ENCODE assay signal across 30 mouse cellular contexts in the genomic region with DNA sequence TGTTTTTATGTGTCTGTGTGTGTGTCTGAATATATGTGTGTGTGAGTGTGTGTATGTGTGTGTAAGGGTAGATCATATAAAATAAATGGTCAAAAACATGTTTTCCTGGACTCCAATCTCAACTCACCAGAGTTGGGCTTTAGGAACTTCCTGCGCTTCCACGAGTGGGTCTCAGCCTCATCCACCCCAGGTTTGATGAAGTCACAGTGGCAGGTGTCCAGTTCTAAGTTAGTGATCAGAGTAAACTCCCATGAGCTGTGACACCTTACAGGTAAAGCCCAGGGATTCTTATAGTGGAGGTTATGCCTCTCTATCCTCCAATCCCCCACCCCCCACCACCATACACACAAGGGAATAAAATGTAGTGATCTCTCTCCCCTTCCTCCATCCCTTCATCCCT.
"Had no signal": no experiment of that assay in that cellular context is flagged by ENCODE, and none has a peak within 500 bp of the region (broad histone marks: within the 10 kb centered on the region; RNA-seq: fewer than 3 reads in every experiment).

No protein-coding gene starts in this region.

- H3K4me1 ChIP-seq: heart, embryonic 12.5 days; heart, embryonic 13.5 days; heart, embryonic 15.5 days; hindbrain, embryonic 10.5 days; hindbrain, embryonic 12.5 days; hindbrain, embryonic 13.5 days; hindbrain, embryonic 15.5 days; intestine, embryonic 15.5 days; kidney, embryonic 15.5 days had no signal

- DNase-seq: heart, postnatal 10 days; heart, postnatal 14 days; heart, postnatal 36 days; heart, postnatal 4 days; kidney, adult 11 months; kidney, adult 18-20 months; kidney, adult 2 months; kidney, adult 8-10 months; kidney, adult 9 months; kidney, postnatal 10 days; kidney, postnatal 14 days; kidney, postnatal 25 days; kidney, postnatal 36 days; kidney, postnatal 4 days; layer of hippocampus, adult 9-11 months; layer of hippocampus, postnatal 36 days had no signal

- H3K9me3 ChIP-seq: heart, embryonic 12.5 days; heart, embryonic 13.5 days; heart, embryonic 15.5 days; hindbrain, embryonic 10.5 days; hindbrain, embryonic 12.5 days; hindbrain, embryonic 13.5 days; hindbrain, embryonic 15.5 days; intestine, embryonic 15.5 days; kidney, embryonic 15.5 days had no signal

- H3K4me3 ChIP-seq: heart, embryonic 12.5 days; heart, embryonic 13.5 days; heart, embryonic 15.5 days; hindbrain, embryonic 10.5 days; hindbrain, embryonic 12.5 days; hindbrain, embryonic 13.5 days; hindbrain, embryonic 15.5 days; intestine, embryonic 15.5 days; kidney, embryonic 15.5 days; layer of hippocampus, adult 2 months; left cerebral cortex, adult 2 months had no signal

- H3K9ac ChIP-seq: heart, embryonic 12.5 days; heart, embryonic 13.5 days; heart, embryonic 15.5 days; hindbrain, embryonic 12.5 days; hindbrain, embryonic 13.5 days; hindbrain, embryonic 14.5 days; hindbrain, embryonic 15.5 days; intestine, embryonic 15.5 days; kidney, embryonic 15.5 days had no signal

- H3K36me3 ChIP-seq: heart, embryonic 12.5 days; heart, embryonic 13.5 days; heart, embryonic 15.5 days; hindbrain, embryonic 10.5 days; hindbrain, embryonic 12.5 days; hindbrain, embryonic 13.5 days; hindbrain, embryonic 15.5 days; intestine, embryonic 15.5 days; kidney, embryonic 15.5 days had no signal

- H3K27ac ChIP-seq: heart, embryonic 13.5 days; heart, embryonic 15.5 days; hindbrain, embryonic 10.5 days; hindbrain, embryonic 12.5 days; hindbrain, embryonic 13.5 days; hindbrain, embryonic 14.5 days; hindbrain, embryonic 15.5 days; hindbrain, postnatal 0 days; intestine, embryonic 15.5 days; kidney, embryonic 15.5 days; kidney, postnatal 0 days; layer of hippocampus, adult 2 months; left cerebral cortex, adult 2 months had no signal

- H3K27me3 ChIP-seq: heart, embryonic 13.5 days; heart, embryonic 15.5 days; hindbrain, embryonic 12.5 days; hindbrain, embryonic 13.5 days; hindbrain, embryonic 15.5 days; intestine, embryonic 15.5 days; kidney, embryonic 15.5 days had no signal
